Mouse (Mus musculus): ENCODE results near the gene St3gal3. TPM values are rescaled to one million over a fixed set of nuclear protein-coding genes. Genes with fewer than 3 reads are reported as not detected.

Gene St3gal3
- total and polyA plus RNA-seq, 3 experiments, result 54.9 to 70.6 (median 55.8) TPM

DNA sequence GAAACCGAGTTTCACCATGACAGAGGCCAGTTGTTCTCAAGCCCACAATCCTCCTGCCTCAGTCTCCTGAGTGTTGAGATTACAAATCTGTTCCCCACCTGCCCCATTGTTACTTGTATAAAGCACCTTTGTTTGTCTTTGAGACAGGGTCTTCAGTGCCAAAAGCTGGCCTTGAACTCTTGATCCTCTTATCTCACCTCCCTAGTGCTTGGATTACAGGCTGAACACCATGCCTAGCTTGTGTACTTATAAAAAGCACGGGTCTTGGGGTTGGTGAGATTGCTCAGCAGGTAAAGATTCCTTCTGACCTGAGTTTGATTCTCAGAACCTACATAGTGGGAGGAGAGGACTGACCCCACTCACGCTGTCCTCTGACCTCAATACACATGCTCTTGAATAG is 144.1 kb downstream of the St3gal3 start:
- no peaks in the 10 kb centered on the region for H3K79me2 ChIP-seq (replicated peaks; ENCODE audit: control insufficient read depth, insufficient read depth, low read length)
- no peak for TF ChIP-seq CTCF (IDR thresholded peaks at IDR 0.05)
- no peak for TF ChIP-seq EP300 (IDR thresholded peaks at IDR 0.05; ENCODE audit: insufficient read depth, low read depth, low read length)
- TF ChIP-seq POLR2A (IDR thresholded peaks at IDR 0.05; ENCODE audit: insufficient read depth, low read depth, low read length), result no peak
- peak in 1 of 2 experiments; percentile 5 for DNase-seq
- no peak overlapping the region for H3K27ac ChIP-seq
- intact Hi-C loops (cut with DNase I), result no loop called here
- H3K36me3 ChIP-seq (ENCODE audit: control insufficient read depth, insufficient read depth, low read length), result no peaks in the 10 kb centered on the region
- H3K27me3 ChIP-seq (ENCODE audit: control insufficient read depth, insufficient read depth, low read length), result no peaks in the 10 kb centered on the region
- peaks cover 1% of the 10 kb centered on the region; the same call in 1 of the 2 replicates for H3K4me1 ChIP-seq (ENCODE audit: control insufficient read depth, insufficient read depth, low read length)
- 73% methylated on average over 3 of the region's 3 CpGs for WGBS
- H3K4me3 ChIP-seq, result no peak overlapping the region
- no peak overlapping the region for H3K9ac ChIP-seq (ENCODE audit: low read depth, low read length)

DNA sequence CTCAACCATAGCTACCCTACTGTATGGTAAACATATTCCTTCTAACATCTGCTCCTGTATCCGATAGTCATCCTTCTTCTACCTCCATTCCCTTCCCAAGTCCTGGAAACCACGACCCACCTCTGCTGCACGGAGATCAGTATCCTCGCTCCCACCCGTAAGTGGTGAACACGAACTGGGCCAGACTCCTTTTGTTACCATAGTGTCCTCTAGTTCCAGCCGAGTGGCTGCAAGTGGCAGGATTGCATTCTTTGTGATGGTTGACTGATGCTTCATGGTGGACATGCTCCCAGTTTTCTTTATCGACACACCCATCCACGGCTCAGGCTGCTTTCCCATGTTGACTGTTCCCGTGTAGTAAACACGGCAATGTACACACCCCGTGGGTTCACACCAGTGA is 144.9 kb downstream of the St3gal3 start:
- no peaks in the 10 kb centered on the region for H3K27me3 ChIP-seq (ENCODE audit: control insufficient read depth, insufficient read depth, low read length)
- H3K79me2 ChIP-seq (replicated peaks; ENCODE audit: control insufficient read depth, insufficient read depth, low read length), result no peaks in the 10 kb centered on the region
- 95% methylated on average over 12 of the region's 12 CpGs for whole genome bisulfite sequencing
- H3K27ac ChIP-seq, result no peak overlapping the region
- no peaks in the 10 kb centered on the region for H3K36me3 ChIP-seq (ENCODE audit: control insufficient read depth, insufficient read depth, low read length)
- no peak overlapping the region for H3K4me3 ChIP-seq
- DNase-seq, result peak in 1 of 2 experiments; percentile 13
- H3K9ac ChIP-seq (ENCODE audit: low read depth, low read length), result no peak overlapping the region
- intact Hi-C loops (cut with DNase I), result no loop called here
- H3K4me1 ChIP-seq (ENCODE audit: control insufficient read depth, insufficient read depth, low read length), result peaks cover 3% of the 10 kb centered on the region; the same call in 1 of the 2 replicates
- TF ChIP-seq EP300 (IDR thresholded peaks at IDR 0.05; ENCODE audit: insufficient read depth, low read depth, low read length), result no peak
- TF ChIP-seq CTCF (IDR thresholded peaks at IDR 0.05), result no peak
- no peak for TF ChIP-seq POLR2A (IDR thresholded peaks at IDR 0.05; ENCODE audit: insufficient read depth, low read depth, low read length)

DNA sequence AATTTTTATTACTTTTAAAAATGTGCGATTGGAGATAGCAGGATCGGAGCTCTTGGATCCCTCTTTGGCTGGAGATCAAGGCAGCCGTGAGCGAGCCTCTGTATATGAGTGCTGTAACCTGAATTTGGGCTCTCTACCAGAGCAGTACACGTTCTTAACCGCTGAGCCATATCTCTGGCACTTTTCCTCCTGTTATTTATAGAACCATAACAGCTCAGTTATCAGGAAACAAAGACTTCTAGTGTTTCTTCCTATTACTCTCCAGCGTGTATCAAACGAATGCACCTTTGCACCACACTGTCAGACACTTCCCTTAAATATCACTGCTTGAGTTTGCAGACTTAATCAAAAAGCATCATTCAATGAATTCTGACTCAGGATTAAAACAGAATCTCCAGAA is 147.9 kb downstream of the St3gal3 start:
- Histone ChIP-seq H3K27me3 (ENCODE audit: control insufficient read depth, insufficient read depth, low read length) (no peaks in the 10 kb centered on the region), H3K4me3 (no peak overlapping the region), H3K9ac (ENCODE audit: low read depth, low read length) (no peak overlapping the region), H3K27ac (no peak overlapping the region), H3K4me1 (ENCODE audit: control insufficient read depth, insufficient read depth, low read length) (peaks cover 10% of the 10 kb centered on the region), H3K36me3 (ENCODE audit: control insufficient read depth, insufficient read depth, low read length) (no peaks in the 10 kb centered on the region), H3K79me2 (replicated peaks; ENCODE audit: control insufficient read depth, insufficient read depth, low read length) (no peaks in the 10 kb centered on the region)
- DNase-seq, result peak in 1 of 2 experiments; percentile 27
- TF ChIP-seq POLR2A (IDR thresholded peaks at IDR 0.05; ENCODE audit: insufficient read depth, low read depth, low read length) (no peak), CTCF (IDR thresholded peaks at IDR 0.05) (no peak), EP300 (IDR thresholded peaks at IDR 0.05; ENCODE audit: insufficient read depth, low read depth, low read length) (no peak)
- WGBS, result 10% methylated on average over 8 of the region's 8 CpGs
- intact Hi-C loops (cut with DNase I), result no loop called here

DNA sequence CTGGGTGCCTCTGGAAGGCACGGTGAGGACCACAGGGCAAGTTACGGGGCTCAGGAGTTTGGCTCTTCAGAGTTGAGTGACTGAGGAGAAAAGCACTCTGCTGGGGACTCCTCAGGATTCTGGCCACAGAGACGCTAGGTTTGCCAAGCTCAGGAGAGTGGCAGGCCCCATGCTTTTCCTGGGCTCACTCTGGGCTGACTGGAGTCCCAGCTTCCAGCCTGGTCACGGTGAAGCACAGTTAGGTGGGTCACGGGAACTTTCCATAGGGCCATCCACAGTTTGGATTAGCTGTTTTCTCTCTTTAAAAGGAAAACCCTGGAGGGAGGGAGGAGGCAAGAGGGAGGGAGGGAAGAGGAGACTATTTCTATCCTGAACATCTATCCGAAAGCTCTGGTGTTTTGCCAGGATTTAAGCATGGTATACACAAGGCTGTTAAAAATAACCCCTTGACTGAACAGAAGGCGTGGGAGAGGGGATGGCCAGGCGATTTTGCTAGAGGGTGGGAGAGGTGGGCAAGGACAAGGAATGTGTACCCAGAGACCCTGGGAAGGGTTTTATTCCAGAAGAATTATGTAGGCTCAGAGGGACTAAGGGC is 149.6 kb downstream of the St3gal3 start:
- H3K36me3 ChIP-seq (ENCODE audit: control insufficient read depth, insufficient read depth, low read length), result no peaks in the 10 kb centered on the region
- no peak for TF ChIP-seq POLR2A (IDR thresholded peaks at IDR 0.05; ENCODE audit: insufficient read depth, low read depth, low read length)
- no peak for TF ChIP-seq EP300 (IDR thresholded peaks at IDR 0.05; ENCODE audit: insufficient read depth, low read depth, low read length)
- peak overlapping the region; percentile 31; the same call in 1 of the 2 replicates for H3K27ac ChIP-seq
- H3K79me2 ChIP-seq (replicated peaks; ENCODE audit: control insufficient read depth, insufficient read depth, low read length), result no peaks in the 10 kb centered on the region
- H3K4me3 ChIP-seq, result no peak overlapping the region
- H3K27me3 ChIP-seq (ENCODE audit: control insufficient read depth, insufficient read depth, low read length), result no peaks in the 10 kb centered on the region
- 63% methylated on average over 8 of the region's 8 CpGs for WGBS
- intact Hi-C loops (cut with DNase I), result no loop called here
- no peak overlapping the region for H3K9ac ChIP-seq (ENCODE audit: low read depth, low read length)
- peaks cover 10% of the 10 kb centered on the region for H3K4me1 ChIP-seq (ENCODE audit: control insufficient read depth, insufficient read depth, low read length)
- DNase-seq, result peak in 1 of 2 experiments; percentile 15

DNA sequence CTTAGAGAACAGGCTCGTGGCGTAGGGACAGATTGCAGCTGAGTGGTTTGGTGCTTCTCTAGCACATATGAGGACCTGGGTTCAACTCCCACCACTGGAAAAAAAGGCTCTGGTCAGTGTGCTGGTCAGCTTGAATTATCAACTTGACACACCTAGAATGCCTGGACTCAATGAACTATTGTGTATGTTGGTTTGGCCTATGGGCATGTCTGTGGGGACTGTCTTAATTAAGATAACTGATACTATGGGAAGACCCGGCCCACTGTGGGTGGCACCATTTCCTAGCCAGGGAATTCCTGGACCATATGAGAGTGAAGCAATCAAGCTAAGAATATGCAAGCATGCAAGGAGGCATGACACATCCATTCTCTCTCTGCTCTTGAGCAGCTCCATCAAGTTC is 150.5 kb downstream of the St3gal3 start:
- Histone ChIP-seq H3K27me3 (ENCODE audit: control insufficient read depth, insufficient read depth, low read length) (no peaks in the 10 kb centered on the region), H3K4me1 (ENCODE audit: control insufficient read depth, insufficient read depth, low read length) (peaks cover 10% of the 10 kb centered on the region), H3K27ac (no peak overlapping the region), H3K4me3 (no peak overlapping the region), H3K36me3 (ENCODE audit: control insufficient read depth, insufficient read depth, low read length) (no peaks in the 10 kb centered on the region), H3K9ac (ENCODE audit: low read depth, low read length) (no peak overlapping the region), H3K79me2 (replicated peaks; ENCODE audit: control insufficient read depth, insufficient read depth, low read length) (no peaks in the 10 kb centered on the region)
- WGBS, result 94% methylated on average over 3 of the region's 3 CpGs
- DNase-seq, result no peak
- intact Hi-C loops (cut with DNase I), result no loop called here
- no peak for TF ChIP-seq POLR2A (IDR thresholded peaks at IDR 0.05; ENCODE audit: insufficient read depth, low read depth, low read length)
- no peak for TF ChIP-seq CTCF (IDR thresholded peaks at IDR 0.05)
- TF ChIP-seq EP300 (IDR thresholded peaks at IDR 0.05; ENCODE audit: insufficient read depth, low read depth, low read length), result no peak

DNA sequence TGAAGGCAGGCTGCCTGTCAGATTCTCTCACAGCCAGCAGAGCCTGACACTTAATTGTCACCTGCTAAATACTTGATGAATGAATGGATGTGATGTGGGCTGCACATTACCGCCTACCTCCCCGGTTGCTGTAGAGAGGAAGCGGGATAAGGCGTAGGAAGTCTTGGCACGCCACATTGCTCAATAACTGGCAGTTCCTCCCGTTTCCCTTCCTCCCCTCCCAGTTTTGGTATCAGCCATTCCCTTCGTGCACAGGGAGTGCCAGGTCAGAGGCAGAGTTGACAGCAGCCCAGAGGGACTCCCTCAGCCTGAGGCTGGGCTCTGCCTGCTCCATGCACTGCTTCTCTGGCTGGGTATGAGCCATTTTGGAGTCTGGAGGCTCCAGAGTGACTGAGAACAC is 152.0 kb downstream of the St3gal3 start:
- H3K27ac ChIP-seq, result no peak overlapping the region
- H3K4me1 ChIP-seq (ENCODE audit: control insufficient read depth, insufficient read depth, low read length), result peaks cover 10% of the 10 kb centered on the region
- H3K4me3 ChIP-seq, result no peak overlapping the region
- TF ChIP-seq CTCF (IDR thresholded peaks at IDR 0.05) (no peak), EP300 (IDR thresholded peaks at IDR 0.05; ENCODE audit: insufficient read depth, low read depth, low read length) (no peak), POLR2A (IDR thresholded peaks at IDR 0.05; ENCODE audit: insufficient read depth, low read depth, low read length) (no peak)
- DNase-seq, result peak; percentile 53 to 76
- H3K9ac ChIP-seq (ENCODE audit: low read depth, low read length), result no peak overlapping the region
- 21% methylated on average over 7 of the region's 7 CpGs for WGBS
- H3K36me3 ChIP-seq (ENCODE audit: control insufficient read depth, insufficient read depth, low read length), result no peaks in the 10 kb centered on the region
- intact Hi-C loops (cut with DNase I), result no loop called here
- H3K27me3 ChIP-seq (ENCODE audit: control insufficient read depth, insufficient read depth, low read length), result no peaks in the 10 kb centered on the region
- H3K79me2 ChIP-seq (replicated peaks; ENCODE audit: control insufficient read depth, insufficient read depth, low read length), result no peaks in the 10 kb centered on the region
